23 mouse cellular contexts compared by ENCODE assay signal in genomic region chr15:90432154-90432553, GRCm38 (mm10).
"Had no signal": no experiment of that assay in that cellular context is flagged by ENCODE, and none has a peak within 500 bp of the region (broad histone marks: within the 10 kb centered on the region; RNA-seq: fewer than 3 reads in every experiment).

No protein-coding gene starts in this region.

- H3K4me3 ChIP-seq: limb, embryonic 10.5 days; limb, embryonic 13.5 days; liver, embryonic 12.5 days; liver, embryonic 15.5 days; lung, embryonic 15.5 days; megakaryocyte, embryonic 14.5 days; midbrain, embryonic 10.5 days; midbrain, embryonic 13.5 days; neural tube, embryonic 12.5 days; neural tube, embryonic 15.5 days had no signal

- H3K4me2 ChIP-seq: limb, embryonic 13.5 days; liver, embryonic 12.5 days; liver, embryonic 15.5 days; lung, embryonic 15.5 days; midbrain, embryonic 13.5 days; neural tube, embryonic 12.5 days; neural tube, embryonic 15.5 days had no signal

- H3K9ac ChIP-seq: limb, embryonic 13.5 days; liver, embryonic 12.5 days; liver, embryonic 15.5 days; lung, embryonic 15.5 days; midbrain, embryonic 13.5 days; neural tube, embryonic 12.5 days; neural tube, embryonic 15.5 days had no signal

- DNase-seq: kidney, adult 8-10 months; kidney, postnatal 14 days; kidney, postnatal 4 days; liver; lung, adult 18-20 months; lung, postnatal 10 days; lung, postnatal 36 days; retina, postnatal 1 day; right cerebral cortex, postnatal 4 days; thymus, adult 2 months; thymus, postnatal 25 days had no signal

- H3K4me1 ChIP-seq: liver, embryonic 12.5 days; liver, embryonic 15.5 days; lung, embryonic 15.5 days; megakaryocyte, embryonic 14.5 days; midbrain, embryonic 13.5 days; neural tube, embryonic 12.5 days; neural tube, embryonic 15.5 days had no signal

- H3K27ac ChIP-seq: limb, embryonic 10.5 days; limb, embryonic 13.5 days; liver, embryonic 12.5 days; liver, embryonic 15.5 days; lung, embryonic 15.5 days; midbrain, embryonic 10.5 days; midbrain, embryonic 13.5 days; neural tube, embryonic 12.5 days; neural tube, embryonic 15.5 days; stomach, postnatal 0 days had no signal

- H3K27me3 ChIP-seq: limb, embryonic 13.5 days; liver, embryonic 12.5 days; liver, embryonic 15.5 days; lung, embryonic 15.5 days; megakaryocyte, embryonic 14.5 days; midbrain, embryonic 13.5 days; neural tube, embryonic 12.5 days; neural tube, embryonic 15.5 days had no signal

- ATAC-seq: liver, embryonic 12.5 days; midbrain, embryonic 13.5 days; midbrain, embryonic 16.5 days had no signal

- H3K9me3 ChIP-seq: limb, embryonic 10.5 days; limb, embryonic 13.5 days; liver, embryonic 12.5 days; liver, embryonic 15.5 days; lung, embryonic 15.5 days; midbrain, embryonic 10.5 days; midbrain, embryonic 13.5 days; neural tube, embryonic 12.5 days; neural tube, embryonic 15.5 days had no signal

- H3K36me3 ChIP-seq: limb, embryonic 10.5 days; limb, embryonic 13.5 days; liver, embryonic 12.5 days; liver, embryonic 15.5 days; lung, embryonic 15.5 days; midbrain, embryonic 10.5 days; midbrain, embryonic 13.5 days; neural tube, embryonic 12.5 days; neural tube, embryonic 15.5 days had no signal
